ENCODE assay signal across 9 mouse cellular contexts in the genomic region with DNA sequence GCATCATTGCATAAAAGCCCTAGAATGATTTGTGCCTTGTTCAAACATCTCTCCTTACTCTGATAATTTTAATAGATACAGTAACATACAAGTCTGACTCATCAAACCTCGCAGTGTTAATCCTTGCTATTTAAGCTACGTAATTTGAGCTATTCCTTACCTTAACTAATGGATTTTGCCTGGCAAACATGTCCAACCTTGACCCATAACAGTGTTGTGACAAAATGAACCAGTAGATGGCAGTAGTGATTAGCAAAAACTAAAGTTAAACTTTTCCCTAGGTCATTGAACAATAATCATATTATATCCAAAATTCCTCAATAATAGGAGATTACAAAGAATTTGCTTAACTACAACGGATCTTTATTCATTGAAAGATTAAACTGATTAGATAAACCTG.
DNase-seq lines count a peak whose midpoint lies in the region; ATAC-seq and TF ChIP-seq lines count a peak whose summit lies in the region.
"Had no signal": no experiment of that assay in that cellular context is flagged by ENCODE, and none has a peak within 500 bp of the region (broad histone marks: within the 10 kb centered on the region; RNA-seq: fewer than 3 reads in every experiment).

No protein-coding gene starts in this region.

- no peak for TF ChIP-seq POLR2A in thymus, adult 2 months (IDR thresholded peaks at IDR 0.05; ENCODE audit: control insufficient read depth, extremely low read depth, insufficient read depth, low read length, poor library complexity)

- no peak overlapping the region for H3K4me3 ChIP-seq in liver, embryonic 14.5 days (ENCODE audit: insufficient read depth in 1 of 2, low read depth in 2 of 2, low read length in 2 of 2)
- no peak overlapping the region for H3K4me3 ChIP-seq in liver, embryonic 12.5 days
- H3K4me3 ChIP-seq in midbrain, embryonic 14.5 days (replicated peaks; ENCODE audit: low read depth, low read length) = no peak overlapping the region
- no peak overlapping the region for H3K4me3 ChIP-seq in thymus, adult 2 months (ENCODE audit: control insufficient read depth, insufficient read depth, low read length)
- H3K4me3 ChIP-seq: erythroblast, embryonic 14.5 days had no signal

- H3K36me3 ChIP-seq in liver, embryonic 14.5 days (replicated peaks; ENCODE audit: control insufficient read depth, insufficient read depth, low read depth) = no peaks in the 10 kb centered on the region
- no peaks in the 10 kb centered on the region for H3K36me3 ChIP-seq in liver, embryonic 12.5 days
- H3K36me3 ChIP-seq in midbrain, embryonic 14.5 days (ENCODE audit: control insufficient read depth, insufficient read depth, low read length) = no peaks in the 10 kb centered on the region
- no peaks in the 10 kb centered on the region for H3K36me3 ChIP-seq in thymus, adult 2 months (ENCODE audit: control insufficient read depth, insufficient read depth, low read length)

- 12% methylated on average over 3 of the region's 3 CpGs for WGBS in liver, embryonic 14.5 days (ENCODE audit: insufficient replicate concordance)
- WGBS in liver, embryonic 12.5 days (ENCODE audit: insufficient replicate concordance) = 11% methylated on average over 3 of the region's 3 CpGs
- WGBS in midbrain, embryonic 14.5 days = 6% methylated on average over 3 of the region's 3 CpGs
- WGBS in thymus, adult 2 months = 18% methylated on average over 3 of the region's 3 CpGs

- ATAC-seq in liver, embryonic 14.5 days (ENCODE audit: insufficient read depth) = no peak
- no peak for ATAC-seq in liver, embryonic 12.5 days
- peak; percentile 50; the same call in 1 of the 2 replicates for ATAC-seq in midbrain, embryonic 14.5 days (ENCODE audit: low FRiP score, low TSS enrichment)

- TF ChIP-seq CTCF in liver, embryonic 14.5 days (IDR thresholded peaks at IDR 0.05; ENCODE audit: low read depth) = peak; percentile 30; the same call in 1 of the 2 replicates
- no peak for TF ChIP-seq CTCF in thymus, adult 2 months (IDR thresholded peaks at IDR 0.05; ENCODE audit: borderline replicate concordance, control insufficient read depth, extremely low read depth, insufficient read depth, low read length, poor library complexity)

- no peaks in the 10 kb centered on the region for H3K27me3 ChIP-seq in liver, embryonic 14.5 days (ENCODE audit: control insufficient read depth, insufficient read depth, low read length)
- no peaks in the 10 kb centered on the region for H3K27me3 ChIP-seq in liver, embryonic 12.5 days (replicated peaks)
- no peaks in the 10 kb centered on the region for H3K27me3 ChIP-seq in midbrain, embryonic 14.5 days (ENCODE audit: control insufficient read depth, insufficient read depth, low read length)
- H3K27me3 ChIP-seq in thymus, adult 2 months (ENCODE audit: control insufficient read depth, insufficient read depth, low read length) = no peaks in the 10 kb centered on the region

- no peak overlapping the region for H3K4me2 ChIP-seq in liver, embryonic 14.5 days (ENCODE audit: low read depth)
- H3K4me2 ChIP-seq in liver, embryonic 12.5 days = no peak overlapping the region
- H3K4me2 ChIP-seq in midbrain, embryonic 14.5 days (ENCODE audit: low read length) = no peak overlapping the region

- no peak for TF ChIP-seq EP300 in liver, embryonic 14.5 days (IDR thresholded peaks at IDR 0.05; ENCODE audit: low read depth)

- peak; percentile 21 to 66 for DNase-seq in cerebellum, postnatal 14 days
- no peak for DNase-seq in cerebellum, adult 8-10 months
- DNase-seq in liver, embryonic 14.5 days (ENCODE audit: low read depth in 3 of 3, low spot score in 3 of 3) = no peak
- peak; percentile 67 for DNase-seq in embryo, embryonic 10 days (ENCODE audit: low spot score)
- DNase-seq in midbrain, embryonic 14.5 days = peak; percentile 87
- no peak for DNase-seq in thymus, adult 2 months
- no peak for DNase-seq in testis, postnatal 14 days (ENCODE audit: low spot score)

- H3K9me3 ChIP-seq in liver, embryonic 14.5 days (ENCODE audit: control insufficient read depth, low read length) = no peaks in the 10 kb centered on the region
- H3K9me3 ChIP-seq in liver, embryonic 12.5 days (replicated peaks) = no peaks in the 10 kb centered on the region
- H3K9me3 ChIP-seq in midbrain, embryonic 14.5 days (ENCODE audit: control insufficient read depth, low read length) = no peaks in the 10 kb centered on the region

- no peaks in the 10 kb centered on the region for H3K4me1 ChIP-seq in liver, embryonic 14.5 days (replicated peaks; ENCODE audit: control insufficient read depth in 2 of 2, insufficient read depth in 2 of 2, low read length in 1 of 2)
- H3K4me1 ChIP-seq in liver, embryonic 12.5 days = no peaks in the 10 kb centered on the region
- H3K4me1 ChIP-seq in midbrain, embryonic 14.5 days (ENCODE audit: control insufficient read depth, insufficient read depth, low read length) = peaks cover 16% of the 10 kb centered on the region
- H3K4me1 ChIP-seq in thymus, adult 2 months (replicated peaks; ENCODE audit: control insufficient read depth, insufficient read depth, low read length) = no peaks in the 10 kb centered on the region

- H3K9ac ChIP-seq in liver, embryonic 14.5 days (replicated peaks) = no peak overlapping the region
- H3K9ac ChIP-seq in liver, embryonic 12.5 days = no peak overlapping the region
- H3K9ac ChIP-seq in midbrain, embryonic 14.5 days (replicated peaks; ENCODE audit: low read length) = no peak overlapping the region

- H3K27ac ChIP-seq in liver, embryonic 14.5 days = no peak overlapping the region
- H3K27ac ChIP-seq in liver, embryonic 12.5 days = no peak overlapping the region
- no peak overlapping the region for H3K27ac ChIP-seq in midbrain, embryonic 14.5 days (replicated peaks; ENCODE audit: low read depth, low read length)
- H3K27ac ChIP-seq in thymus, adult 2 months (ENCODE audit: control insufficient read depth, insufficient read depth, low read length) = no peak overlapping the region

Comparison
In these comparisons a context has a peak if more than half of its experiments do, and no peak if none do; other contexts are left out.
1. DNase-seq: peak in cerebellum, postnatal 14 days (2 of 2), embryo, embryonic 10 days (single experiment) and midbrain, embryonic 14.5 days (single experiment); none in cerebellum, adult 8-10 months (single experiment), liver, embryonic 14.5 days (0 of 3), thymus, adult 2 months (single experiment) and testis, postnatal 14 days (single experiment).